Mouse (Mus musculus) heart, adult 2 months (tissue): ENCODE measurements around the gene Ticam1.

Experiments used
- CTCF ChIP-seq: fragments of 200-600 bp; IDR thresholded peaks from 2 replicates; pipeline ENCODE4 v1.8.1; 2022; ENCODE audit warnings: antibody characterized with exemption, mild to moderate bottlenecking, moderate library complexity
- POLR2A ChIP-seq: fragments of 200-500 bp; IDR thresholded peaks from 2 replicates; pipeline ENCODE4 v1.6.1; 2011; ENCODE audit warnings: mild to moderate bottlenecking, low read depth, low read length, control low read depth; ENCODE audit not compliant: insufficient read depth

GRCm38 (mm10) chr17:56309191-56309945, 32.8 kb upstream of the Ticam1 start:
- TF ChIP-seq POLR2A (no peak), CTCF (no peak; the same call in 1 of the 2 replicates)
